Mouse (Mus musculus) neural tube, embryonic 10.5 days (tissue): ENCODE data around the gene Pla2g4e.
A peak's percentile ranks its signal among the peaks of the same experiment; 100 is the strongest.

Experiments
- DNase-seq: peaks from one replicate; pipeline ENCODE4 v3.0.0-alpha.2; 2017; ENCODE audit warnings: low spot score; ENCODE audit errors: extremely low spot score

Gene Pla2g4e

GRCm38 (mm10) chr2:120237784-120238183 lies 7.4 kb downstream of the Pla2g4e start:
- DNase-seq, result no peak

GRCm38 (mm10) chr2:120235947-120236640 lies 9.0 kb downstream of the Pla2g4e start:
- no peak for DNase-seq

- DNase-seq, result no peak
Observed at GRCm38 (mm10) chr2:120235381-120235780, 9.8 kb downstream of the Pla2g4e start.

- DNase-seq, result no peak
Observed at GRCm38 (mm10) chr2:120231642-120232041, 13.5 kb downstream of the Pla2g4e start.

GRCm38 (mm10) chr2:120214600-120214999 lies 30.5 kb downstream of the Pla2g4e start:
- DNase-seq, result no peak

GRCm38 (mm10) chr2:120211448-120211847 lies 33.7 kb downstream of the Pla2g4e start:
- no peak for DNase-seq

GRCm38 (mm10) chr2:120207926-120208325 lies 37.2 kb downstream of the Pla2g4e start:
- DNase-seq, result no peak

GRCm38 (mm10) chr2:120207028-120207427 lies 38.1 kb downstream of the Pla2g4e start:
- no peak for DNase-seq

- DNase-seq, result no peak
Observed at GRCm38 (mm10) chr2:120203742-120204141, 41.4 kb downstream of the Pla2g4e start.

GRCm38 (mm10) chr2:120200077-120200476 lies 45.1 kb downstream of the Pla2g4e start:
- DNase-seq, result no peak

- no peak for DNase-seq
Observed at GRCm38 (mm10) chr2:120188174-120188573, 57.0 kb downstream of the Pla2g4e start.

- DNase-seq, result no peak
Observed at GRCm38 (mm10) chr2:120187583-120187982, 57.6 kb downstream of the Pla2g4e start.

- DNase-seq, result no peak
Observed at GRCm38 (mm10) chr2:120185527-120186276, 59.4 kb downstream of the Pla2g4e start.

GRCm38 (mm10) chr2:120178936-120179335 lies 66.2 kb downstream of the Pla2g4e start:
- DNase-seq, result no peak

GRCm38 (mm10) chr2:120173718-120174117 lies 71.4 kb downstream of the Pla2g4e start:
- DNase-seq, result peak; percentile 59

GRCm38 (mm10) chr2:120171362-120171761 lies 73.8 kb downstream of the Pla2g4e start:
- no peak for DNase-seq

GRCm38 (mm10) chr2:120170726-120171125 lies 74.4 kb downstream of the Pla2g4e start:
- DNase-seq, result no peak

- DNase-seq, result no peak
Observed at GRCm38 (mm10) chr2:120169382-120169781, 75.8 kb downstream of the Pla2g4e start.

GRCm38 (mm10) chr2:120167763-120168162 lies 77.4 kb downstream of the Pla2g4e start:
- no peak for DNase-seq

GRCm38 (mm10) chr2:120165474-120165873 lies 79.7 kb downstream of the Pla2g4e start:
- DNase-seq, result no peak

GRCm38 (mm10) chr2:120159434-120159833 lies 85.7 kb downstream of the Pla2g4e start:
- DNase-seq, result no peak

- DNase-seq, result no peak
Observed at GRCm38 (mm10) chr2:120158846-120159245, 86.3 kb downstream of the Pla2g4e start.

GRCm38 (mm10) chr2:120158016-120158415 lies 87.1 kb downstream of the Pla2g4e start:
- DNase-seq, result no peak
